Mouse (Mus musculus): ENCODE data around the gene Ints11. TPM values are rescaled to one million over a fixed set of nuclear protein-coding genes. Genes with fewer than 3 reads are reported as not detected.

The Ints11 gene
- 5.6 and 10.0 TPM in 2 replicates for total RNA-seq (2015; ENCODE audit: low replicate concordance)
- total RNA-seq (2017; ENCODE audit: low replicate concordance): 7.8 and 8.5 TPM in 2 replicates

DNA sequence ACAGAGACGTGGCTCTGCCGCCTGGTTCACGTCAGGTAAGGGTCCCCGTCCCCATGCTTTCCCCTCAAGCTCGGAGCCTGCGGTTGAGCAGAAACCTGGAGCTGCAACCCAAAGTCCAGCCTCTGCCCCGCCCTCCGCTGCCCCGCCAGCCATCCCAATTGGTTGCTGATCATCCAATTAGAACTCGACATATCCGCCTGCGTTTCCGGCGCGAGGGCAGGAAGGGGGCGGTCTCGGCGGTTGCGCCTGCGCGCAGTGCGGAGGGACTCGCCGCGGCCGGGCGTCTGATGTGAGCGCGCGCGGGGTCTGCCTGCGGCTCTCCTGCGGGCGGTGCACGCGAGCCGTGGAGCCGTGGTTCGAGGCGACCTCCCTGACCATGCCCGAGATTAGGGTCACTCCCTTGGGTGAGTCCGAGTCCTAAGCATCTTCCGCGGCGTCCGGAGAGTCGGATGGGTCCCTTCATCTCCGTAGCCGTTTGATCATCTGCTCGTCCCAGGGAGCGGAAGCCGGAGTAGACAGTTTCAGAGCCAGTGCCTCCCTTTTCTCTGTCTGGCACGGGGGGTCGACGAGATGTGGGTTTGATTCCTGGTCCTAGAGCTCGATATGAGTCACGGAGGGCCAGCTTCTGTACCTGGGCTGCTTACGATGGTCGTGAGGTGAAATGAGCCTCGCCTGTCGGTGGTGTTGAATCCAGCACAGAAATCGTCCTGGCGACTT is at the start of gene Ints11, which contains the start of gene Cptp:
TSS of gene Ints11 (plus strand) at position 230 of the 717 bp plus-strand sequence.
TSS of gene Cptp (minus strand) at position 124 of the 717 bp plus-strand sequence.
- peak; percentile 95 for ATAC-seq (replicated peaks; ENCODE audit: low FRiP score, poor library complexity, severe bottlenecking)

- ATAC-seq (replicated peaks; ENCODE audit: low FRiP score, poor library complexity, severe bottlenecking): no peak
Observed at GRCm38 (mm10) chr4:155821025-155821424, 48.3 kb upstream of the Ints11 start.

- ATAC-seq (replicated peaks; ENCODE audit: low FRiP score, poor library complexity, severe bottlenecking): no peak
Observed at GRCm38 (mm10) chr4:155823443-155823842, 45.9 kb upstream of the Ints11 start.

DNA sequence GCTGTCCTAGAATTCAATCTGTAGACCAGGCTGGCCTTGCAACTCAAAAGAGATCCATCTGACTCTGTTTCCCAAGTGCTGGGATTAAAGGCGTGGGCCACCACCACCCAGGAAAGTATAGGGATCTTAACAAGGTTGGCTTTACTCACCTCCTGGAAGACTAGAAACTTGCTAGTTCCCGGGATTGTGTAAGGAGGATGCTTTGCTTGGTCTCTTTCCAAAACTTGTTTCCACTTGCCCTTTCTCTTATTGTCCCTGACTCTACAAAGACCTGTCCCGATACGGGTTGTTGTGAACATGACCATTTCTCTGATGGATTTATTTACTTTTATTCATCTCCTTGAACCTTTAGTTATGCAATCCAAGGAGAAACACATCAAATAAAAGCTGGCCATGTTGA is 39.5 kb upstream of the Ints11 start:
- ATAC-seq (replicated peaks; ENCODE audit: low FRiP score, poor library complexity, severe bottlenecking): no peak

DNA sequence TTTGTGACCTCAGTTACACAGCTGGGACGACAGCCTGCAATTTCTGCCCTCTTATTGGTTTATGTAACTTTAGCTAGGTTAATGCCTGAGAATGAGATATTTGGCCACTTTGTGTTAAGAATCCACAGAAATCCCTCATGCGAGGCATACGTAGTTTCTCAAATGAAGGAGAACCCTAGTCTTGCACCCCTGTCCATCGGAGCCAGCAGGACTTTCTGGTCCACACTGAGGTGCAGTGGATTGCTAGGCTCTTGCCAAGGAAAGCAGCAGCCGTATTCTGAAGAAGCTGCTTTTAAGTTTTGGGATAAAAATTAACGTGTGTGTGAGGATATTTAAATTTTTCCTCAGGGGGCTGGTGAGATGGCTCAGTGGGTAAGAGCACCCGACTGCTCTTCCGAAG is 38.8 kb upstream of the Ints11 start:
- no peak for ATAC-seq (replicated peaks; ENCODE audit: low FRiP score, poor library complexity, severe bottlenecking)

- peak; percentile 89 for ATAC-seq (replicated peaks; ENCODE audit: low FRiP score, poor library complexity, severe bottlenecking)
Observed at GRCm38 (mm10) chr4:155831205-155831766, 38.1 kb upstream of the Ints11 start, which contains the start of gene Aurkaip1. Gene Aurkaip1 (plus strand): TSS chr4:155831272.

GRCm38 (mm10) chr4:155831831-155832230 is 37.5 kb upstream of the Ints11 start:
- peak; percentile 60 for ATAC-seq (replicated peaks; ENCODE audit: low FRiP score, poor library complexity, severe bottlenecking)

GRCm38 (mm10) chr4:155832321-155832720 is 37.0 kb upstream of the Ints11 start:
- ATAC-seq (replicated peaks; ENCODE audit: low FRiP score, poor library complexity, severe bottlenecking): no peak

- no peak for ATAC-seq (replicated peaks; ENCODE audit: low FRiP score, poor library complexity, severe bottlenecking)
Observed at GRCm38 (mm10) chr4:155833234-155833633, 36.1 kb upstream of the Ints11 start.

DNA sequence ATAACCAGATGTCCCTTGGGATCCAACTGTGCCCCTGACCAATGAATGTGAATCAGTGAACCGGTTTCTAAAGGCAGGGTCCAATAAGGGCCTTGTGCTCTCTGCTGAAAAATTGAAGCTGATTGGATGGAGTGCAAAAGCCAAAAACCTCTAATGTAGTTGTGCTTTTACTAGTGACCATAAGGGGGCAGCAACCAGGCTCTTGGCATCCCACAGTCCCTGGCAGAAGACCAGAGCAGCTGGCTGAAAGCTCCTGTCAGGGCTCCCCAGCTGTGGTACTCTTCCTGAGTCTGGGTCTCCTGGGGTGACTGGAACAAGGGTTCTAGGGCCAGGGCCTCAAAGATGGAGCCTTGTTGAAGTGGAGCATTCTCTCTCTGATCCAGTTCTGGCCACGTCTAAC is 35.5 kb upstream of the Ints11 start:
- ATAC-seq (replicated peaks; ENCODE audit: low FRiP score, poor library complexity, severe bottlenecking): peak; percentile 65

DNA sequence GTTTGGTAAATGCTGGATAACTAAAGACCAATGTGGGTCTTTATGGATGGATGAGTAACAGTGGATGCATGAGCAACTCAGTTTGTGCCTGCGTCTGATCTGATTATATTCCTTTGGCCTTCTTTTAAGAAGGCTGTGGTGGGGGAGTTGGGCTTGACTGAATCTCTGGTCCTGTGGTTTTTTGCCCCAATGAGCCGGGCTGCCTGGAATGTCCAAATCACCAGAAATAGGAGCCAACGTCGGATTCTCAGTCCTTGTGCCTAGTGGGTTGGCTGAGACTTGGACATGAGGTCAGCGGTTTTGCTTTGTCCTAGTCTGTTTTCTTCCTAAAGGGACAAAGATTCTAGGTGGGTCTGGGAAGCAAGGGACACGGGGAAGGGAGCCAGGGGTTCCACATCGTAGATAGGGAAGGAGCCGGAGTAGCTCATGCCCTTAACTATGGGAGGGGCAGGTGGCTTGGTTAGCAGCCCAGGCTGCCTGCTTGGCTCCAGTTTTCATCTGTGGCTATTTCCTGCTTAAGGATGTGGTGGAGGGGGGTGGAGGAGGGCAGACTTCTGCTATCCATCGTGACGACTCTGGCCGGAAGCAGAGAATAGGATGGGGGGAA is 31.8 kb upstream of the Ints11 start:
- no peak for ATAC-seq (replicated peaks; ENCODE audit: low FRiP score, poor library complexity, severe bottlenecking)

DNA sequence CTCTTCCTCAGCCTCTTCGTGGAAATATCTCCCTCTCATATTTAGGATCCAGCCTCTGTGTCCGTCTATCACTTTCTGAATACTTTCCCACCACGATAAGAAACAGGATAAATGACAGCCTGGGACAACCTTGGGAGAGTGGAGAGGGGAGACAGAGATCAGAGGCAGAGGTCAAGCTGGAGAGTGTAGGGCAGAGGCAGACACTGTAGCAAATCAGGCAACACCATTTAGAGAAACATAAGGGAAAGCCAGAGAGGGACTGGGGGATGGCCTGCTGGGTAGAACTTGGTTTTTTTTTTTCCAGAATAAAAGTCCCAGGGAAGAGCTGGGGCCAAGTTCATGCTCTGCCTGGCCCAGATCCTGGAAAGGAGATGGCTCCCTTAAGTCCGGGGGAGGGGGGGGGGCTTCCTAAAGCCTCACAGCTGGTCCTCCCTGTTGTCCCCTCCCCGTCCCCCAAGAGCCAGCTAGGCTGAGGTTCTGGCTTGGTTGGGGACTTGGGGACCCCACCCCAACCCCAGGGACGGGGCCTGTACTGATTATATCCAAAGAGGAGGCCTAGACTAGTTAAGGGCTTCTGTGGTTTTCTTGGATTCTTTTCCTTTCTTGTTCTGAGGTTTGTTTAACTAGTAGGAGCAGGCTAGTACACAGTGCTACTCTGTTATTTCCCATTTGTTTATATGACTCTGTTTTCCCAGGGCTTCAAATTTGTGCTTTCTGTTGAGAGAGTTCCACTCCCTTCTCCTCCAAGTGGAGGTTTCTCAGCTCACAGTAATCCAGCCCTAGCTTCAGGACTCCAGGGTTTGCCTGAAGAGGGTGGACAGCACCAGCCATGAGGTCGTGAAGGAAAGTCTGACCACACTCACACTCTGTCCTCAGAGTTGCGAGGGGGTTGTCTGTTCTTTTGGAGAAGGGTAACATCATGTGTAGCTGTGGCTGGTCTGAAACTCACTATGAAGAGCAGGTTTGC is 30.9 kb upstream of the Ints11 start:
- no peak for ATAC-seq (replicated peaks; ENCODE audit: low FRiP score, poor library complexity, severe bottlenecking)

DNA sequence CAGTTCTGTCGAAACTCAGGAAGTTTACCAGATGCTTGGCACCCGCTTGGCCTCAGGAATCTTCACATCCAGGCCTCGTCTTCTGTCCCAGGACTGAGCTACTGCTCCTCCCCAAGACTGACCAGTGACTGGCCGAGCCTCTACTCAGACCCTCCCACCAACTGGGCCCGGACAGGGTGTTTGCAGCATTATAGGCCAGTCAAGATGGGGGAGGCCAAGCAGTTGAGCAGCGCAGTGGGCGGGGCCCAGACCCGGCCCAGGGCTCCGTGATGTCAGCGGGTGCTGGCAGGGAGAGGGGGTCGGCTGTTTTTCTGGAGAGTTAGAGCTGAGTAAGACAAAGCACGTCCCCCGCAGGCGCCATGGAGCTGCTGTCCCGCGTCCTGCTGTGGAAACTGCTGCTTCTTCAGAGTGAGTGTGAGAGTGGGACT is 29.8 kb upstream of the Ints11 start, which contains the start of gene Mxra8:
TSS of gene Mxra8 (plus strand) at position 198 of the 428 bp plus-strand sequence.
- no peak for ATAC-seq (replicated peaks; ENCODE audit: low FRiP score, poor library complexity, severe bottlenecking)

DNA sequence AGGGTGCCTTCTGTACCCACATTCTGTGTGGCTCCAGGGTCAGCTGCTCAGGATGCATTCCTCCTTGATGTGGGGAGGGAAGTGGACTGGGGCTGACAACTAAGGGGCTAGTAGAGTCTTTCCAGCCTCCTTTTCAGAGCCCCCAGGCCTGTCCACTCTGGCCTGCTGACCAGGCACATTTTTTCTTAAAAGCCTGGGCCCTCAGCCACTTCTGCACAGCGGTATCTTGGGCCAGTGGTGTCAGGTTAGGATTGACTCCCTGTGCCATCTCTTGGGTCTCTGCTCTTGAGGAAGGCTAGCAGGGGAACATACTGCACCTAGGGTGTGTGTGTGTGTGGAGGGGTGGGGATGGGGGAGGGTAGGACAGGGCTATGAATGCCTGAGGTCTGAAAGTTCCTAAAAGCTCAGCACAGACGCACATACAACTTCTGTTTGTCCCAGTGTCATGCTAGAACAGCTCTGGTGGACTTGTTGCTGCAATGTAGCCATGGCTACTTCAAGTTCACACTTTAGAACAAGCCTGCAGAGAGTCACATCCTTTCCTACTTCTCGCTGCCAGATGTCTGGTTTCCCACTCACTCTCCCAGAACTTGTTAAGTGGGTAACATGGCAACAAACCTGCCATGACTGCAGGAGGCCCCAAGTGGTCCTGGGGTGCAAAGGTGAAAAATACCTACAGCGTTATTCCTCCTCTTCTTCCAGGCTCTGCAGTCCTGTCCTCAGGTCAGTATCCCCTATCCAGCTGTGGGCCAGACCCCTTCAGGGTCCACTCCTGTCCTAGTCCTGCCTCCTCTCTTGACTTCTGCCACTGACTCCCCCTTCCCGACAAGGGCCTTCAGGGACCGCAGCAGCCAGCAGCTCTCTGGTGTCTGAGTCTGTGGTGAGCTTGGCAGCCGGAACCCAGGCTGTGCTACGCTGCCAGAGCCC is 29.0 kb upstream of the Ints11 start:
- ATAC-seq (replicated peaks; ENCODE audit: low FRiP score, poor library complexity, severe bottlenecking): no peak

GRCm38 (mm10) chr4:155841003-155841454 is 28.3 kb upstream of the Ints11 start:
- peak; percentile 59; the same call in 1 of the 2 replicates for ATAC-seq (replicated peaks; ENCODE audit: low FRiP score, poor library complexity, severe bottlenecking)

- 0 out of 2 replicates have a peak, but pooled peaks have one; percentile 9 for ATAC-seq (replicated peaks; ENCODE audit: low FRiP score, poor library complexity, severe bottlenecking)
Observed at GRCm38 (mm10) chr4:155841651-155842270, 27.6 kb upstream of the Ints11 start.

- ATAC-seq (replicated peaks; ENCODE audit: low FRiP score, poor library complexity, severe bottlenecking): no peak
Observed at GRCm38 (mm10) chr4:155843231-155843630, 26.1 kb upstream of the Ints11 start.
